Mouse (Mus musculus) neural tube, embryonic 11.5 days (tissue): ENCODE results near the gene Wsb1. TPM values are rescaled to one million over a fixed set of nuclear protein-coding genes. Genes with fewer than 3 reads are reported as not detected.

Experiments
- ATAC-seq: fragments of 200-750 bp; cut with Nextera tagmentation; 2 replicates; pipeline ENCODE4 v1.8.0; 2017; ENCODE audit warnings: moderate number of reproducible peaks, mild to moderate bottlenecking, moderate TSS enrichment, moderate library complexity; ENCODE audit not compliant: insufficient read depth, low FRiP score, low TSS enrichment
- DNase-seq: peaks from one replicate; pipeline ENCODE4 v3.0.0-alpha.2; 2015; ENCODE audit warnings: low spot score
- H3K27ac ChIP-seq: fragments of 300-500 bp; sonication (generic); 2 replicates; pipeline ENCODE4 v1.5.1; 2014; ENCODE audit warnings: low read depth, mild to moderate bottlenecking, low read length
- H3K27me3 ChIP-seq: fragments of 300-500 bp; sonication (generic); 2 replicates; pipeline ENCODE4 v1.6.1; 2014; ENCODE audit warnings: mild to moderate bottlenecking, low read length, mixed read lengths; ENCODE audit not compliant: control insufficient read depth, insufficient read depth
- H3K36me3 ChIP-seq: fragments of 300-500 bp; sonication (generic); 2 replicates; pipeline ENCODE4 v1.6.1; 2014; ENCODE audit warnings: mild to moderate bottlenecking, low read length, moderate library complexity, mixed read lengths; ENCODE audit not compliant: control insufficient read depth, insufficient read depth
- H3K4me1 ChIP-seq: fragments of 300-500 bp; sonication (generic); 2 replicates; pipeline ENCODE4 v1.6.1; 2014; ENCODE audit warnings: low read length, mixed read lengths; ENCODE audit not compliant: control insufficient read depth, insufficient read depth
- H3K4me2 ChIP-seq: fragments of 300-500 bp; sonication (generic); 2 replicates; pipeline ENCODE4 v1.6.1; 2014; ENCODE audit warnings: low read depth, mild to moderate bottlenecking, moderate library complexity
- H3K4me3 ChIP-seq: fragments of 300-500 bp; sonication (generic); 2 replicates; pipeline ENCODE4 v1.5.1; 2014; ENCODE audit warnings: low read depth, low read length
- H3K9ac ChIP-seq: fragments of 300-500 bp; sonication (generic); 2 replicates; pipeline ENCODE4 v1.6.1; 2014; ENCODE audit warnings: mild to moderate bottlenecking, low read length
- H3K9me3 ChIP-seq: fragments of 300-500 bp; sonication (generic); 2 replicates; pipeline ENCODE4 v1.6.1; 2016; ENCODE audit warnings: low read length; ENCODE audit not compliant: control insufficient read depth
- WGBS: fragments of 180-500 bp; shearing (Covaris S2); extraction: QIAGEN DNeasy Blood & Tissue Kit; methylation state at CpG from one replicate; pipeline ENCODE4 v1.1.7; 2014; 5-methylcytosine and 5-hydroxymethylcytosine counted together
- polyA plus RNA-seq: library from polyadenylated mRNA; unstranded; fragments of >200 nt; fragmentation: Nextera tagmentation; extraction: Ambion mirVana; gene quantifications from 2 replicates; pipeline ENCODE4 v1.2.1, GENCODE M21; 2014

The Wsb1 gene
- polyA plus RNA-seq, 1 experiment from 2014 or later, result 486 TPM

- H3K9ac ChIP-seq, result peak overlapping the region; percentile 98
- H3K27ac ChIP-seq, result peak overlapping the region; percentile 97; the same call in 1 of the 2 replicates
- H3K9me3 ChIP-seq, result no peaks in the 10 kb centered on the region
- ATAC-seq, result no peak
- H3K4me2 ChIP-seq, result peak overlapping the region; percentile 90
- H3K4me3 ChIP-seq, result peak overlapping the region; percentile 97
- peaks cover 11% of the 10 kb centered on the region for H3K36me3 ChIP-seq
- peaks cover 7% of the 10 kb centered on the region for H3K4me1 ChIP-seq
- 31% methylated on average over 6 of the region's 6 CpGs for WGBS
- no peak for DNase-seq
- H3K27me3 ChIP-seq, result no peaks in the 10 kb centered on the region
These were observed 1.5 kb downstream of the Wsb1 start for GRCm38 (mm10) chr11:79252881-79253541.

GRCm38 (mm10) chr11:79239024-79239423 lies 15.4 kb downstream of the Wsb1 start:
- DNase-seq (no peak), ATAC-seq (no peak)
- Histone ChIP-seq H3K27ac (no peak overlapping the region), H3K27me3 (no peaks in the 10 kb centered on the region), H3K4me3 (no peak overlapping the region), H3K4me1 (no peaks in the 10 kb centered on the region), H3K36me3 (peaks cover 31% of the 10 kb centered on the region), H3K9ac (no peak overlapping the region), H3K4me2 (no peak overlapping the region), H3K9me3 (peaks cover 6% of the 10 kb centered on the region; the same call in 1 of the 2 replicates)
- WGBS, result 97% methylated on average over 7 of the region's 7 CpGs

GRCm38 (mm10) chr11:79238398-79238752 lies 16.1 kb downstream of the Wsb1 start:
- Histone ChIP-seq H3K4me1 (no peaks in the 10 kb centered on the region), H3K4me2 (no peak overlapping the region), H3K27me3 (no peaks in the 10 kb centered on the region), H3K27ac (no peak overlapping the region), H3K9me3 (peaks cover 6% of the 10 kb centered on the region; the same call in 1 of the 2 replicates), H3K9ac (no peak overlapping the region), H3K36me3 (peaks cover 31% of the 10 kb centered on the region), H3K4me3 (no peak overlapping the region)
- WGBS, result 73% methylated on average over 1 of the region's 1 CpGs
- ATAC-seq (no peak), DNase-seq (no peak)

DNA sequence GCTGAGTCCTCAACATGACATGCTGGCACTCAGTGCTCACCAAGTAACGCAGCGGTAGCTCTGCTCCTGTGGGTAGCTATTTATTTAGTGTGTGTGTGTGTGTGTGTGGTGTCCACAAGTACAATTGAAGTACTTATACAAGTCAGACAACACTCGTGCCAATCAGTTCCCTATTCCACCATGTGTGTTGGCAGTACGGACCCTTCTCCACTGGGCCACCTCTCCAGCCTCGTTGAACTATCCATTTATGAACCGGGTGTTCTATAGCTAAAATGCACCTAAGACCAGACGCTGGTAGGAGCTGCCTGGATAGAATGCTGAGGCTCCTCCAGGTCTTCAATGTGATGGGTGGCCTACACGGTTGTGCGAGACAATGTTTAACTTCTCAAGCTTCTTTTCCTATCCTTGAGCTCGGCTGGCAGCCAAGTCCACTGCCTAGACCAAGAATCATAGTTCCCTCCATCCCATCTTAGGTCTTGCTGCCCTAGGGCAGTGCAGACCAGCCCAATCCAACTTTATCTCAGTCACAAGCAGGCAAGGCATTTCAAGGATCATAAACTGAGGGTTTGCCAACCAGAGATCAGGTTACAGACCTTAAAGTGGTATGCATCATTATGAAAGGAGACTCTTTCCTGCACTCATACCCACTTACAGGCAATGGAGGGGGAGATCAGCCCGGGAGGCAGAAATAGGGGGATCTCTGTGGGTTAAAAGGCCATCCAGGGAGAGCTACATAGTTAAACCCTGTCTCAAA lies 16.6 kb downstream of the Wsb1 start:
- H3K27ac ChIP-seq, result no peak overlapping the region
- H3K4me1 ChIP-seq, result no peaks in the 10 kb centered on the region
- H3K9me3 ChIP-seq, result peaks cover 6% of the 10 kb centered on the region; the same call in 1 of the 2 replicates
- WGBS, result 92% methylated on average over 11 of the region's 11 CpGs
- H3K4me3 ChIP-seq, result no peak overlapping the region
- no peak for DNase-seq
- no peaks in the 10 kb centered on the region for H3K27me3 ChIP-seq
- no peak overlapping the region for H3K9ac ChIP-seq
- H3K4me2 ChIP-seq, result no peak overlapping the region
- H3K36me3 ChIP-seq, result peaks cover 31% of the 10 kb centered on the region
- no peak for ATAC-seq

GRCm38 (mm10) chr11:79230251-79230570 lies 24.3 kb downstream of the Wsb1 start:
- H3K4me1 ChIP-seq, result peaks cover 5% of the 10 kb centered on the region
- ATAC-seq (no peak), DNase-seq (no peak)
- no peak overlapping the region for H3K4me2 ChIP-seq
- H3K36me3 ChIP-seq, result no peaks in the 10 kb centered on the region
- WGBS, result 92% methylated on average over 13 of the region's 13 CpGs
- H3K27me3 ChIP-seq, result no peaks in the 10 kb centered on the region
- H3K27ac ChIP-seq, result no peak overlapping the region
- no peak overlapping the region for H3K4me3 ChIP-seq
- H3K9me3 ChIP-seq, result no peaks in the 10 kb centered on the region
- H3K9ac ChIP-seq, result no peak overlapping the region

DNA sequence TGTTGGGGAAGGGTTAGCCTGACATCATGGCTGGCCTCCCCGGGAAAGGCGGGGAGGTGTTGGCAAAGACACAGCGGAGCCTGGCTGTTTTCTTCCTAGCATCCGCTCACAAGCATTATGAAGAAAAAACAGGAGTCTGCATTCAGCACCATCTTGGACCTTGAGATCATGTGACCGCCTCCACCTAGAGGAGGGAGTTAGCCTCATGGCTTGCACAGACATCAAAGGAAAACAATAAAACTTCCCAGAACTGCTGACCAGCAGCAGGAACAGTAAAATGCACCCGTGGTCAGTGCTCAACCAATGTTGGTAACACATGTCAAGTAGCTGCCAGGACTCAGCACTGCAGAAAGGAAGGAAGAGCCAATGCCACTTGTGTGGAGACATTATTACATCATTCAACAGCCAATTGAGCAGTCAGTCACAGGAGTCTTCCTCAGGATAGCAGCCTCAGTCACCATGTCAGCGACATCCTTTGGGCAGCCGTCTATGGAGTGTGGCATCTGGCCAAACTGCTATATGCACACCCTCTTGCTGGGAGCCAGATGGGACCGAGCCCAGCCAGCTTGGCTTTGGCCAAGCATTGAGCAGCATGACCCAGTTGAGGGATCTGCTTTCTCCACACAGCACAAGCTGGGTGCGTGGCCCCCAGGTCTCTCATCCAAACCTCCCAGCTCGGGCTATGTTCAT lies 24.8 kb downstream of the Wsb1 start:
- ATAC-seq, result no peak

DNA sequence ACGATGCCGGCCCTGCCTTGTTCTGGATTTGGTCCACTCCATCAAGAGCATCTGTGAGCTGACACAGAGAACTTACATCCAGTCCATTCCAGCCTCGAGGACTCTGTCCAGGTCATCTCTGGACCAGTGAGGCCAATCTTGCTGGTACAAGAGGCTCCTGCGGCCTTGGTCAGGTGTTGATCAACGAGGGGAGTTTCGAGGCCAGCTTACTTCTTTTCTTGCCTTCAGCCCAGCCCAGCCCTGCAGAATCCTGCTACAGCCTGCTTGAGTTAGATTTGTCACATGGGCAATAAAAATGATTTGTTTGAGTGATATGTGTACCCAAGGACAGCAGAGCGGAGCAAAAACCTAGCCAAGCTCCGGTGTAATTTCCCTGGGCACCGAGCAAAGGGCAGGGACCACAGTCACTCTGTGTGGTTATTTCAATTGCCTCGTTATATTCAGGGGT lies 25.4 kb downstream of the Wsb1 start:
- H3K9ac ChIP-seq, result no peak overlapping the region
- H3K27ac ChIP-seq, result no peak overlapping the region
- H3K4me1 ChIP-seq, result peaks cover 5% of the 10 kb centered on the region
- no peaks in the 10 kb centered on the region for H3K27me3 ChIP-seq
- H3K4me2 ChIP-seq, result no peak overlapping the region
- DNase-seq (no peak), ATAC-seq (no peak)
- H3K4me3 ChIP-seq, result no peak overlapping the region
- WGBS, result 78% methylated on average over 10 of the region's 10 CpGs
- no peaks in the 10 kb centered on the region for H3K9me3 ChIP-seq
- no peaks in the 10 kb centered on the region for H3K36me3 ChIP-seq

More for the DNA sequence above, 24.8 kb downstream of the Wsb1 start:
- DNase-seq, result no peak
- Histone ChIP-seq H3K4me3 (no peak overlapping the region), H3K27ac (no peak overlapping the region), H3K4me2 (no peak overlapping the region), H3K27me3 (no peaks in the 10 kb centered on the region), H3K9ac (no peak overlapping the region), H3K9me3 (no peaks in the 10 kb centered on the region), H3K36me3 (no peaks in the 10 kb centered on the region), H3K4me1 (peaks cover 5% of the 10 kb centered on the region)
- 83% methylated on average over 11 of the region's 11 CpGs for WGBS

DNA sequence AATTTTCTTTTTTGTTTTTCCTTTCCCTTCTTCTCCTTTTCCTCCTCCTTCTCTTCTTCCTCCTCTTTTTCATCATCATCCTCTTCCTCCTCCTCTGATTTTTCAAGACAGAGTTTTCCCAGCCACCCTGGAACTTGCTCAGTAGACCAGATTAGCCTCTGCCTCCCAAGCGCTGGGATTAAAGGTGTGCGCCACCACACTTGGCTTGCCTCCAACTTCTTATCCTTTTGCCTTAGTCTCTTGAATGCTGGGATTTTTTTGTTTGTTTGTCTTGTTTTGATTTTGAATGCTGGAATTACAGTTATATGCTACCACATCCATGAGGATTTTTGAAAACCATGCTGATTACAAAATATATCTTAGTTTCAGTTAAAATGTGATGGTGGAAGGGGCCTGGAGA lies 26.4 kb downstream of the Wsb1 start:
- peaks cover 5% of the 10 kb centered on the region for H3K4me1 ChIP-seq

More for the DNA sequence above, 26.4 kb downstream of the Wsb1 start:
- 95% methylated on average over 2 of the region's 2 CpGs for WGBS
- Histone ChIP-seq H3K9me3 (no peaks in the 10 kb centered on the region), H3K9ac (no peak overlapping the region), H3K27me3 (no peaks in the 10 kb centered on the region), H3K27ac (no peak overlapping the region), H3K4me3 (no peak overlapping the region), H3K4me2 (no peak overlapping the region), H3K36me3 (no peaks in the 10 kb centered on the region)
- DNase-seq (no peak), ATAC-seq (no peak)
